Mouse (Mus musculus) midbrain, postnatal 0 days (tissue): Measurements from ENCODE around the gene Slx4ip. TPM values are rescaled to one million over a fixed set of nuclear protein-coding genes. Genes with fewer than 3 reads are reported as not detected.

Source experiments
- ATAC-seq: fragments of 200-750 bp; cut with Nextera tagmentation; 2 replicates; pipeline ENCODE4 v1.8.0; 2017; ENCODE audit warnings: moderate number of reproducible peaks, mild to moderate bottlenecking, moderate TSS enrichment, moderate library complexity; ENCODE audit not compliant: low FRiP score
- DNase-seq: peaks from one replicate; pipeline ENCODE4 v3.0.0-alpha.2; 2015; ENCODE audit warnings: low spot score
- H3K27ac ChIP-seq: fragments of 300-500 bp; sonication (generic); 2 replicates; pipeline ENCODE4 v1.5.1; 2014; ENCODE audit warnings: low read depth, mild to moderate bottlenecking, low read length, mixed read lengths
- H3K27me3 ChIP-seq: fragments of 300-500 bp; sonication (generic); 2 replicates; pipeline ENCODE4 v1.6.1; 2014; ENCODE audit warnings: low read length, control low read depth, mixed read lengths; ENCODE audit not compliant: insufficient read depth
- H3K36me3 ChIP-seq: fragments of 300-500 bp; sonication (generic); 2 replicates; pipeline ENCODE4 v1.6.1; 2014; ENCODE audit warnings: low read length, control low read depth, mixed read lengths; ENCODE audit not compliant: insufficient read depth
- H3K4me1 ChIP-seq: fragments of 300-500 bp; sonication (generic); 2 replicates; pipeline ENCODE4 v1.6.1; 2014; ENCODE audit warnings: mild to moderate bottlenecking, control low read depth, antibody characterized with exemption, low read length, mixed read lengths; ENCODE audit not compliant: insufficient read depth
- H3K4me2 ChIP-seq: fragments of 300-500 bp; sonication (generic); 2 replicates; pipeline ENCODE4 v1.6.1; 2014; ENCODE audit warnings: low read depth, mild to moderate bottlenecking, low read length, mixed read lengths; ENCODE audit not compliant: poor library complexity, severe bottlenecking
- H3K4me3 ChIP-seq: fragments of 300-500 bp; sonication (generic); 2 replicates; pipeline ENCODE4 v1.5.1; 2014; ENCODE audit warnings: low read depth, mild to moderate bottlenecking, low read length, moderate library complexity
- H3K9ac ChIP-seq: fragments of 300-500 bp; sonication (generic); replicated peaks from 2 replicates; pipeline ENCODE4 v1.6.1; 2014; ENCODE audit warnings: mild to moderate bottlenecking, low read length, moderate library complexity, mixed read lengths; ENCODE audit not compliant: poor library complexity, severe bottlenecking
- H3K9me3 ChIP-seq: fragments of 300-500 bp; sonication (generic); 2 replicates; pipeline ENCODE4 v1.6.1; 2016; ENCODE audit warnings: low read length, control low read depth
- CTCF ChIP-seq: IDR thresholded peaks from 2 replicates; pipeline ENCODE4 v1.5.1; 2016; ENCODE audit warnings: antibody characterized with exemption, mild to moderate bottlenecking
- WGBS: fragments of 180-500 bp; shearing (Covaris S2); extraction: QIAGEN DNeasy Blood & Tissue Kit; methylation state at CpG from one replicate; pipeline ENCODE4 v1.1.7; 2014; 5-methylcytosine and 5-hydroxymethylcytosine counted together
- polyA plus RNA-seq: library from polyadenylated mRNA; unstranded; fragments of >200 nt; fragmentation: Nextera tagmentation; extraction: Ambion mirVana; gene quantifications from 2 replicates; pipeline ENCODE4 v1.2.1, GENCODE M21; 2015
- total RNA-seq: library from RNA; depleted of rRNA; stranded (reverse); fragments of >200 nt; gene quantifications from 2 replicates; pipeline ENCODE4 v1.2.3, GENCODE M21; 2014

Slx4ip gene
- total and polyA plus RNA-seq, 2 experiments from 2014 or later, result 8.5 to 9.7 TPM

GRCm38 (mm10) chr2:137086621-137087395 lies 195.8 kb downstream of the Slx4ip start:
- WGBS, result 49% methylated on average over 14 of the region's 14 CpGs
- Histone ChIP-seq H3K9me3 (no peaks in the 10 kb centered on the region), H3K9ac (no peak overlapping the region), H3K4me2 (no peak overlapping the region), H3K27me3 (no peaks in the 10 kb centered on the region), H3K27ac (no peak overlapping the region), H3K4me1 (no peaks in the 10 kb centered on the region), H3K36me3 (peaks cover 5% of the 10 kb centered on the region; the same call in 1 of the 2 replicates), H3K4me3 (no peak overlapping the region)
- no peak for DNase-seq
- TF ChIP-seq CTCF, result no peak
- no peak for ATAC-seq

GRCm38 (mm10) chr2:137087705-137088104 lies 196.7 kb downstream of the Slx4ip start:
- H3K4me2 ChIP-seq, result no peak overlapping the region
- H3K36me3 ChIP-seq, result peaks cover 5% of the 10 kb centered on the region; the same call in 1 of the 2 replicates
- H3K9ac ChIP-seq, result no peak overlapping the region
- no peaks in the 10 kb centered on the region for H3K27me3 ChIP-seq
- no peaks in the 10 kb centered on the region for H3K9me3 ChIP-seq
- WGBS, result 75% methylated on average over 6 of the region's 6 CpGs
- no peak overlapping the region for H3K4me3 ChIP-seq
- H3K27ac ChIP-seq, result no peak overlapping the region
- ATAC-seq (no peak), DNase-seq (no peak)
- no peak for TF ChIP-seq CTCF
- H3K4me1 ChIP-seq, result no peaks in the 10 kb centered on the region

GRCm38 (mm10) chr2:137091766-137092522 lies 200.9 kb downstream of the Slx4ip start:
- ATAC-seq (no peak), DNase-seq (no peak)
- Histone ChIP-seq H3K4me1 (no peaks in the 10 kb centered on the region), H3K4me3 (no peak overlapping the region), H3K27me3 (no peaks in the 10 kb centered on the region), H3K27ac (no peak overlapping the region), H3K4me2 (no peak overlapping the region), H3K9ac (no peak overlapping the region), H3K36me3 (0 out of 2 replicates have a peak, but pooled peaks cover 2% of the 10 kb centered on the region), H3K9me3 (no peaks in the 10 kb centered on the region)
- 52% methylated on average over 11 of the region's 11 CpGs for WGBS
- TF ChIP-seq CTCF, result peak; percentile 17; the same call in 1 of the 2 replicates

DNA sequence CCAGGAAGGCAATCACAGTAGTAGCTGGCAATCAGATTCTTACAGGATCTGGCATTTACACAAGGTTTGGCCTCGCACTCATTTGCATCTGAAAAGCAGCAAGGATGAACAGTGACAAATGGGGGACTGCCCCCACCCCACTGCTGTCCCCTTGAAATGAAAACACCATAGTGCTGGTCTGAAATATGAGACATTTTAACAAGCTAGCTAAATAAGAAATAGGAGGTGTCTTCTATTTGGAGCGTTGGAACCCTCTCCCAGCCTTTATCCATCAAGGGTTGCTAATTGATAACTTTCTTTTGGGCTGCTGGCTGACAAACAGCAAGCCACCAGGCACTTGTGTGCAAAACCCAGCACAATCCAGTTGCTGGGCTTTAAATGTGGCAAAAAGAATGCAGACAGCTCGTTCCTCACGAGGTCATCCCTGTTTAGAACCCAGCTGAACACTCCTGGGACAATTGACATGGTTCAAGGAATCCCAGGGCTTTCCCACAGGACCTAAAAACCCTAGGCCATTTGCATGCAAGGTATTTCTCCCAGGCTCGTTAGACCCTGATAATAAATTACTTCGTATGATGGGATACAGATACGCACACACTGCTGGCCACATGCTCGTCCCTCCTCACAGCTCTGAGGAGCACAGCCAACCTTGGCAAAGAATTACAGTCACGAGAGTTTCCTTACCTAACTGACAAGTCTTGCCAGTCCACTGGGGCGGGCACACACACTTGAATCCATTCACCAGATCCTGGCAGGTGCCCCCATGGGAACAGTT lies 201.7 kb downstream of the Slx4ip start:
- Histone ChIP-seq H3K27me3 (no peaks in the 10 kb centered on the region), H3K9ac (no peak overlapping the region), H3K9me3 (no peaks in the 10 kb centered on the region), H3K4me3 (no peak overlapping the region), H3K27ac (no peak overlapping the region), H3K4me1 (no peaks in the 10 kb centered on the region), H3K4me2 (no peak overlapping the region), H3K36me3 (0 out of 2 replicates have a peak, but pooled peaks cover 2% of the 10 kb centered on the region)
- DNase-seq (no peak), ATAC-seq (no peak)
- TF ChIP-seq CTCF, result no peak
- whole genome bisulfite sequencing, result 37% methylated on average over 10 of the region's 10 CpGs

DNA sequence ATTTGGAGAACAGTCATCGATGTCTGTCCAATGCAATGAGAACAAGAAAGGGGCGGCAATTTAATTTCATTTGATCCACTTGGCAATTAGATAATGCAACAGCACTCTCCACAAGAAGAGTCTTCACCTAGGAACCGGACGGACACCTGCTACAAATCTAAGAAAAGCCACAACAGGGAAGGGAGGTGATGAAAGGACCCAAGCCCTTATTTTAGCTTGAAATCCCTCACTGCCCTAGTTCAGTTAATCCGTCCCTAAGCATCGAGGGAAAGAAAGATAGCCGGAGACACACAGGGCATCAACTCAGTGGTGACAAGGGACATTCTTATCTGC lies 202.2 kb downstream of the Slx4ip start:
- Histone ChIP-seq H3K4me3 (no peak overlapping the region), H3K9ac (no peak overlapping the region), H3K27ac (no peak overlapping the region), H3K4me1 (no peaks in the 10 kb centered on the region), H3K9me3 (no peaks in the 10 kb centered on the region), H3K4me2 (no peak overlapping the region), H3K27me3 (no peaks in the 10 kb centered on the region), H3K36me3 (0 out of 2 replicates have a peak, but pooled peaks cover 2% of the 10 kb centered on the region)
- WGBS, result 35% methylated on average over 7 of the region's 7 CpGs
- no peak for TF ChIP-seq CTCF
- ATAC-seq (no peak), DNase-seq (no peak)
